Mouse (Mus musculus): ENCODE results near the gene Sfxn4. TPM values are rescaled to one million over a fixed set of nuclear protein-coding genes. Genes with fewer than 3 reads are reported as not detected.

The Sfxn4 gene
- total and polyA plus RNA-seq, 3 experiments = 2.2 to 3.9 (median 3.1) TPM

DNA sequence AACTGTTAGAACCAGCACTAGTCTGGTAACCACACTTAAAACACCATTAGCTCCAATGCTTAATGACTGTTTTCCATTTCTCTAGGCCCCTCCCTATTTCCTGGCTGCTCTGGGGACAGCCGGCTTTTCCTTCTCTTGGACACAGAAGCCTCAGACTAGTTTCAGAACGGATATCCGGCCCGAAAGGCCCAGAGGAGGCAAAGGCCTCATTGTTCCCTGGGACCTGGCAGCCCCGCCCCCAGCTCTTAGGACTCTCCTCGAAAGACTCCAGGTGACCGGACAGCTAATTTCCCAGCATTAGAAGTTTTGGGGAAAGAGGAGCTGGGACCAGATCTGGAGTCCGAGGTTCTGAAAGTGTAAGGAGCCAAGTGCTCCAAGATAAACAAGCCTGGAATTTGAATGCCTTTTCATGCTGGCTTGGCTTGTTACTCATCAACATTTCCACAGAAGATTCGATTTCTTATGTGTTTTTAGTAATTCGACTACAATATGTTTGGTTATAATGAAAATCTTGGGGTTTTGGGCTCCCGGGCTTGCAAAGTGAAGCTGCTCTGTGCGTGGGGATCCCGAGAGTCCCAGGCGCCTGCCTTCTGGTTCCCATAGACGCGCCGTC, 27.9 kb upstream of the Sfxn4 start:
- Histone ChIP-seq H3K79me2 (replicated peaks; ENCODE audit: control insufficient read depth, extremely low read depth, insufficient read depth, poor library complexity, severe bottlenecking) (peaks cover 8% of the 10 kb centered on the region), H3K4me3 (replicated peaks in 1 of 3; ENCODE audit: low read depth in 2 of 3, low read length in 2 of 3, poor library complexity in 1 of 3) (peak overlapping the region in 2 of 3 experiments; percentile 7 to 90), H3K4me2 (ENCODE audit: insufficient read depth, low read depth, poor library complexity, severe bottlenecking) (peak overlapping the region; percentile 88), H3K9ac (ENCODE audit: insufficient read depth, low read depth) (peak overlapping the region; percentile 65), H3K27me3 (replicated peaks) (no peaks in the 10 kb centered on the region), H3K4me1 (ENCODE audit: control insufficient read depth in 1 of 2, insufficient read depth in 2 of 2) (peaks cover 3 to 35% of the 10 kb centered on the region in 2 experiments; a peak in 3 of 4 replicates), H3K9me3 (replicated peaks; ENCODE audit: low read length) (no peaks in the 10 kb centered on the region), H3K27ac (ENCODE audit: insufficient read depth, low read depth) (peak overlapping the region; percentile 90; the same call in 1 of the 2 replicates), H3K36me3 (replicated peaks in 1 of 2; ENCODE audit: control insufficient read depth in 1 of 2, insufficient read depth in 1 of 2, low read length in 1 of 2) (no peaks in the 10 kb centered on the region)
- peak; percentile 60 for DNase-seq (ENCODE audit: extremely low read depth)
- no peak; the same call in 1 of the 2 replicates for TF ChIP-seq MXI1 (IDR thresholded peaks at IDR 0.05; ENCODE audit: low read depth, low read length)
- no peak for TF ChIP-seq MAX (IDR thresholded peaks at IDR 0.05; ENCODE audit: low read length)
- TF ChIP-seq ETS1 (conservative IDR thresholded peaks at IDR 0.05; ENCODE audit: low read depth, low read length) = peak; percentile 21; the same call in 1 of the 2 replicates
- no peak for TF ChIP-seq MAFK (IDR thresholded peaks at IDR 0.05; ENCODE audit: insufficient replicate concordance, low read length)
- TF ChIP-seq TCF12 (IDR thresholded peaks at IDR 0.05; ENCODE audit: low read depth, low read length) = no peak; the same call in 1 of the 2 replicates
- TF ChIP-seq ZKSCAN1 (IDR thresholded peaks at IDR 0.05; ENCODE audit: borderline replicate concordance, low read depth, low read length) = no peak
- peak; percentile 38 for TF ChIP-seq SIN3A (IDR thresholded peaks at IDR 0.05; ENCODE audit: low read length)
- TF ChIP-seq CHD2 (IDR thresholded peaks at IDR 0.05; ENCODE audit: low read length) = peak; percentile 72; the same call in 1 of the 2 replicates
- 0 out of 2 replicates have a peak, but pooled peaks have one; percentile 1 for TF ChIP-seq ZMIZ1 (IDR thresholded peaks at IDR 0.05; ENCODE audit: low read depth, low read length)
- TF ChIP-seq CHD1 (IDR thresholded peaks at IDR 0.05; ENCODE audit: low read depth, low read length) = peak; percentile 94; the same call in 1 of the 2 replicates
- TF ChIP-seq USF2 (conservative IDR thresholded peaks at IDR 0.05; ENCODE audit: low read depth, low read length) = no peak
- TF ChIP-seq HCFC1 (IDR thresholded peaks at IDR 0.05; ENCODE audit: low read depth, low read length) = no peak
- 0 out of 2 replicates have a peak, but pooled peaks have one; percentile 32 for TF ChIP-seq KAT2A (IDR thresholded peaks at IDR 0.05; ENCODE audit: insufficient replicate concordance, low read length)
- TF ChIP-seq CTCF (conservative IDR thresholded peaks at IDR 0.05 in 1 of 2, IDR thresholded peaks at IDR 0.05 in 1 of 2; ENCODE audit: low read depth in 2 of 2, low read length in 2 of 2) = peak in 1 of 2 experiments; percentile 95; a peak in 2 of 4 replicates
- TF ChIP-seq IRF4 (IDR thresholded peaks at IDR 0.05; ENCODE audit: low read depth, low read length) = peak; percentile 84
- TF ChIP-seq USF1 (IDR thresholded peaks at IDR 0.05; ENCODE audit: low read depth, low read length) = no peak
- TF ChIP-seq ZC3H11A (IDR thresholded peaks at IDR 0.05; ENCODE audit: low read depth, low read length) = no peak
- peak; percentile 57 for TF ChIP-seq MAZ (IDR thresholded peaks at IDR 0.05; ENCODE audit: low read depth, low read length)
- 0 out of 2 replicates have a peak, but pooled peaks have one; percentile 31 for TF ChIP-seq ELF1 (IDR thresholded peaks at IDR 0.05; ENCODE audit: low read depth, low read length)
- dilution Hi-C loops (cut with MboI; ENCODE audit: extremely low pct_ligation_motif_present, extremely low pct_unique_long_range_greater_than_20kb, low sequenced_read_pairs) (no loop called here), in situ Hi-C loops (cut with MboI; ENCODE audit: low pct_ligation_motif_present, low pct_unique_long_range_greater_than_20kb, low sequenced_read_pairs) (loop anchor here (5.0 kb wide), 1 partner anchor 193 kb away; no protein-coding TSS in a partner anchor)

DNA sequence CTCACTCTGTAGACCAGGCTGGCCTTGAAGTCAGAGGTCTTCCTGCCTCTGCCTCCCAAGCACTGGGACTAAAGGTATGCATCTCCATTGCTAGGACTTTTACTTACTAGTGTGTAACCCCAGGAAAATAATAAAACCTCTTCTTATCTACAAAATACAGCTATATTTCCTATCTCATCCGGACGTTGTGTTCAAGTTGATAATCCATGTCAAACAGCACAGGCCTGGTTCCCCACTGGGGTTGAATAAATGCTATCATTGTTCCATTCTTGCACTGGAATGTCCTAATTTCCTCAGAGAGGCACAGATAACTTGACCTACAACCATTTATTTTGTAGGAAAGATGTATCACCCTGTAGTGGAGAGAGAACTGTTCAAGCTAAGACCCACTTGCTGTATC, 26.4 kb upstream of the Sfxn4 start:
- no peak for DNase-seq (ENCODE audit: extremely low read depth)
- Histone ChIP-seq H3K27ac (ENCODE audit: insufficient read depth, low read depth) (no peak overlapping the region), H3K4me3 (replicated peaks in 1 of 3; ENCODE audit: low read depth in 2 of 3, low read length in 2 of 3, poor library complexity in 1 of 3) (no peak overlapping the region), H3K79me2 (replicated peaks; ENCODE audit: control insufficient read depth, extremely low read depth, insufficient read depth, poor library complexity, severe bottlenecking) (peaks cover 3% of the 10 kb centered on the region; the same call in 1 of the 2 replicates), H3K4me1 (ENCODE audit: control insufficient read depth in 1 of 2, insufficient read depth in 2 of 2) (peaks cover 8 to 40% of the 10 kb centered on the region in 2 experiments; a peak in 3 of 4 replicates), H3K9ac (ENCODE audit: insufficient read depth, low read depth) (no peak overlapping the region), H3K4me2 (ENCODE audit: insufficient read depth, low read depth, poor library complexity, severe bottlenecking) (no peak overlapping the region), H3K36me3 (replicated peaks in 1 of 2; ENCODE audit: control insufficient read depth in 1 of 2, insufficient read depth in 1 of 2, low read length in 1 of 2) (no peaks in the 10 kb centered on the region), H3K27me3 (replicated peaks) (no peaks in the 10 kb centered on the region), H3K9me3 (replicated peaks; ENCODE audit: low read length) (no peaks in the 10 kb centered on the region)
- in situ Hi-C loops (cut with MboI; ENCODE audit: low pct_ligation_motif_present, low pct_unique_long_range_greater_than_20kb, low sequenced_read_pairs) (loop anchor here (5.0 kb wide), 1 partner anchor 195 kb away; no protein-coding TSS in a partner anchor), dilution Hi-C loops (cut with MboI; ENCODE audit: extremely low pct_ligation_motif_present, extremely low pct_unique_long_range_greater_than_20kb, low sequenced_read_pairs) (no loop called here)
- TF ChIP-seq TCF12 (IDR thresholded peaks at IDR 0.05; ENCODE audit: low read depth, low read length) (no peak), MAZ (IDR thresholded peaks at IDR 0.05; ENCODE audit: low read depth, low read length) (no peak), KAT2A (IDR thresholded peaks at IDR 0.05; ENCODE audit: insufficient replicate concordance, low read length) (no peak), NELFE (IDR thresholded peaks at IDR 0.05; ENCODE audit: low read depth, low read length) (no peak), MAX (IDR thresholded peaks at IDR 0.05; ENCODE audit: low read length) (no peak), ZC3H11A (IDR thresholded peaks at IDR 0.05; ENCODE audit: low read depth, low read length) (no peak), POLR2AphosphoS2 (IDR thresholded peaks at IDR 0.05; ENCODE audit: low read depth, low read length) (no peak), ETS1 (conservative IDR thresholded peaks at IDR 0.05; ENCODE audit: low read depth, low read length) (no peak), JUN (IDR thresholded peaks at IDR 0.05; ENCODE audit: insufficient read depth, low read depth, low read length) (no peak), BHLHE40 (IDR thresholded peaks at IDR 0.05; ENCODE audit: low read depth, low read length) (no peak), MEF2A (IDR thresholded peaks at IDR 0.05; ENCODE audit: borderline replicate concordance, low read depth, low read length) (no peak), TBP (conservative IDR thresholded peaks at IDR 0.05; ENCODE audit: low read depth, low read length) (no peak), E2F4 (IDR thresholded peaks at IDR 0.05; ENCODE audit: insufficient replicate concordance, low read depth, low read length) (no peak)
